Mouse (Mus musculus) forebrain, embryonic 14.5 days (tissue): ENCODE measurements around the gene Spi1. TPM values are rescaled to one million over a fixed set of nuclear protein-coding genes. Genes with fewer than 3 reads are reported as not detected.

ENCODE experiments used
- ATAC-seq: fragments of 200-750 bp; cut with Nextera tagmentation; 2 replicates; pipeline ENCODE4 v1.8.0; 2017; ENCODE audit warnings: mild to moderate bottlenecking, moderate library complexity
- DNase-seq: peaks from one replicate; pipeline ENCODE4 v3.0.0-alpha.2; 2015; ENCODE audit warnings: low spot score
- H3K27ac ChIP-seq: fragments of 300-500 bp; sonication (generic); 2 replicates; pipeline ENCODE4 v1.5.1; 2014; ENCODE audit warnings: low read depth, mild to moderate bottlenecking, control low read depth, low read length, moderate library complexity
- H3K27me3 ChIP-seq: fragments of 300-500 bp; sonication (generic); replicated peaks from 2 replicates; pipeline ENCODE4 v1.6.1; 2014; ENCODE audit warnings: low read length, control low read depth, mixed read lengths; ENCODE audit not compliant: control insufficient read depth, insufficient read depth
- H3K36me3 ChIP-seq: fragments of 300-500 bp; sonication (generic); 2 replicates; pipeline ENCODE4 v1.6.1; 2014; ENCODE audit warnings: low read length, control low read depth; ENCODE audit not compliant: control insufficient read depth, insufficient read depth
- H3K4me1 ChIP-seq: fragments of 300-500 bp; sonication (generic); 2 replicates; pipeline ENCODE4 v1.6.1; 2014; ENCODE audit warnings: antibody characterized with exemption, low read length, control low read depth; ENCODE audit not compliant: control insufficient read depth, insufficient read depth
- H3K4me2 ChIP-seq: fragments of 300-500 bp; sonication (generic); 2 replicates; pipeline ENCODE4 v1.6.1; 2014; ENCODE audit warnings: mild to moderate bottlenecking, control low read depth, low read length
- H3K4me3 ChIP-seq: fragments of 300-500 bp; sonication (generic); 2 replicates; pipeline ENCODE4 v1.5.1; 2014; ENCODE audit warnings: low read depth, low read length, control low read depth
- H3K9ac ChIP-seq: fragments of 300-500 bp; sonication (generic); 2 replicates; pipeline ENCODE4 v1.6.1; 2014; ENCODE audit warnings: mild to moderate bottlenecking, low read length, control low read depth, moderate library complexity
- H3K9me3 ChIP-seq: fragments of 300-500 bp; sonication (generic); replicated peaks from 2 replicates; pipeline ENCODE4 v1.6.1; 2016; ENCODE audit warnings: low read length, control low read depth, mixed read lengths; ENCODE audit not compliant: control insufficient read depth
- WGBS: fragments of 180-500 bp; shearing (Covaris S2); extraction: QIAGEN DNeasy Blood & Tissue Kit; methylation state at CpG from one replicate; pipeline ENCODE4 v1.1.7; 2014; 5-methylcytosine and 5-hydroxymethylcytosine counted together
- polyA plus RNA-seq: library from polyadenylated mRNA; unstranded; fragments of >200 nt; fragmentation: Nextera tagmentation; extraction: Ambion mirVana; gene quantifications from 2 replicates; pipeline ENCODE4 v1.2.1, GENCODE M21; 2014

The Spi1 gene
- polyA plus RNA-seq, 1 experiment from 2014 or later, result 2.9 TPM

DNA sequence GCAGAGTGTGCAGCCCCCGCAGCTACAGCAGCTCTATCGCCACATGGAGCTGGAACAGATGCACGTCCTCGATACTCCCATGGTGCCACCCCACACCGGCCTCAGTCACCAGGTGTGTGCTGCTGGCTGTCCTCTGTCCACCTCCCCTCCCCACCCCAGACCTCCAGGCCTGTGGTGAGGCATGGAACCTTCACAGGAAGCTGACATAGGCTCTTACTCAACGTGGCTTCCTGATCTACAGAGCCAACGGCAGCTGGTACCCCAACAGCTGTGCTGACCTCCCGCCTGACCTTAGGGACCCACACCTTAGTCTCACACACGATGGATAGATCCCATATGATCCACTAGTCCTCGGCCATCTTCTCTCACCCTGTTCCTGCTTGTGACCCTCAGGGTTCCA is 31.1 kb downstream of the Spi1 start:
- Histone ChIP-seq H3K4me1 (peaks cover 4% of the 10 kb centered on the region; the same call in 1 of the 2 replicates), H3K4me2 (no peak overlapping the region), H3K9me3 (no peaks in the 10 kb centered on the region), H3K9ac (no peak overlapping the region), H3K4me3 (no peak overlapping the region), H3K36me3 (no peaks in the 10 kb centered on the region), H3K27me3 (no peaks in the 10 kb centered on the region), H3K27ac (no peak overlapping the region)
- DNase-seq (no peak), ATAC-seq (no peak)
- 81% methylated on average over 10 of the region's 10 CpGs for WGBS

DNA sequence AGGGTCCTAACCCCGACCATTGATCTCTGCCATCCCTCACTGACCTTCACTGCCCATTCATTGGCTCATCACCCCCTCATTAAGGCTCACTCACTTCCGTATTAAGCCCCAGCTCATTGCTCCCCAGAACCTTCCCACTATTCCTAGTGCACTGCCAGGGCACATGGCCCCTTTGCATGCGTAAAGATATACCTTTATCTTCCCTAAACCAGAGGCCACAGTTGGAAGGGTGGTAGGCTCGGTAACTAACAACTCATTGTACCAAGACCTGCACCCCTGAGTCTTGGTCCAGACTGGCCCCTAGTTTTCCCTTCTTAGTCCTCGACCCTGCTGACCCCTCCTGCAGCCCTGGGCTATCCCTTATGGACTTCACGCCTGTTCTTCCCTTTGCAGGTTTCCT is 31.7 kb downstream of the Spi1 start:
- Histone ChIP-seq H3K4me3 (no peak overlapping the region), H3K4me2 (no peak overlapping the region), H3K9ac (no peak overlapping the region), H3K27me3 (no peaks in the 10 kb centered on the region), H3K36me3 (no peaks in the 10 kb centered on the region), H3K9me3 (no peaks in the 10 kb centered on the region), H3K4me1 (peaks cover 4% of the 10 kb centered on the region; the same call in 1 of the 2 replicates), H3K27ac (no peak overlapping the region)
- no peak for DNase-seq
- 74% methylated on average over 6 of the region's 6 CpGs for WGBS
- ATAC-seq, result no peak

DNA sequence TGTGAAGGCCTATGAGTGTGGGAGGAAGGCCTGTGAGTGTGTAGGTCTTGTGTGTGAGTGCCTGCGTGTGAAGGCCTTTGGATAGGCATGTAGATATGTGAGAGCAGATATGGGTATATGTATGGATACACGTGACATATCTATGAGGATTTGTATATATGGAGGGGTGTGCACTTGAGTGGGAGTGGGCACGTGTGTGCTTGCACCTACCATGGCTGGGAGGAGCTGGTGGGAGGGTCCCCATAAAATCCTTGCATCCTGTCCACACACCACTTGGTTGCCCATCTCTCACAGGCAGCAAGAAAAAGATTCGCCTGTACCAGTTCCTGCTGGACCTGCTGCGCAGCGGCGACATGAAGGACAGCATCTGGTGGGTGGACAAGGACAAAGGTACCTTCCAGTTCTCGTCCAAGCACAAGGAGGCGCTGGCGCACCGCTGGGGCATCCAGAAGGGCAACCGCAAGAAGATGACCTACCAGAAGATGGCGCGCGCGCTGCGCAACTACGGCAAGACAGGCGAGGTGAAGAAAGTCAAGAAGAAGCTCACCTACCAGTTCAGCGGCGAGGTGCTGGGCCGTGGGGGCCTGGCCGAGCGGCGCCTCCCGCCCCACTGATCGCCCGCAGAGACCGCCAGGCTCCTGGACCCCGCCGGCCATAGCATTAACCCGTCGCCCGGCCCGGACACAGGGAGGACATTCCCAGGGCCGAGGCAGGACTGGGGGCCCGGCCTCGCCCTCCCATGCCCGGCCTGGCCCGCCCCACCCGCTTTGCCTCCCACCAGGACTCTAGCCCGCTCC is 32.8 kb downstream of the Spi1 start:
- Histone ChIP-seq H3K4me1 (peaks cover 4% of the 10 kb centered on the region; the same call in 1 of the 2 replicates), H3K27ac (no peak overlapping the region), H3K9me3 (no peaks in the 10 kb centered on the region), H3K27me3 (no peaks in the 10 kb centered on the region), H3K9ac (peak overlapping the region; percentile 47; the same call in 1 of the 2 replicates), H3K4me3 (peak overlapping the region; percentile 23), H3K36me3 (no peaks in the 10 kb centered on the region), H3K4me2 (peak overlapping the region; percentile 61)
- DNase-seq, result peak; percentile 87
- WGBS, result 6% methylated on average over 42 of the region's 42 CpGs
- ATAC-seq, result peak; percentile 80

DNA sequence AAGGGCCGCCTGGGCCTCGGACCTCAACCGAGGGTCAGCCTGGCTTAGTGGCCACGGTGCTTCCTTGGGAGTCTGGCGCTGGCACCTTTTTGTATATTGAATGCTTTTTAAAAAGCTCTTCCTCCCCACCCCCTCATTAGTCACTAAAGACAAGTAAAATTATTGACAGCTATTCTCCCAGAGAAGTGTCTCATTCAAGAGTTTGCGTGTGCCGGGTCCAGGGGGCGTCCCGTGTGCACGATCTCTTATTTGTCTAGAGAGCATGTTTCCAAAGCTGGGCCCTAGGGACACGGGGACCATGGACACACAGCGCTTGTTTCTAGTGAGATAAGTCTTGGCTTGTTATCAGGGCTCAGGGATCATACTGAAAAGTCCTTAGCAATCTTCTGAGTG is 33.4 kb downstream of the Spi1 start:
- H3K27me3 ChIP-seq, result no peaks in the 10 kb centered on the region
- WGBS, result 32% methylated on average over 12 of the region's 12 CpGs
- H3K9ac ChIP-seq, result peak overlapping the region; percentile 47; the same call in 1 of the 2 replicates
- no peaks in the 10 kb centered on the region for H3K36me3 ChIP-seq
- no peak overlapping the region for H3K27ac ChIP-seq
- no peak for DNase-seq
- H3K4me1 ChIP-seq, result peaks cover 4% of the 10 kb centered on the region; the same call in 1 of the 2 replicates
- peak overlapping the region; percentile 23 for H3K4me3 ChIP-seq
- peak overlapping the region; percentile 61 for H3K4me2 ChIP-seq
- ATAC-seq, result no peak
- H3K9me3 ChIP-seq, result no peaks in the 10 kb centered on the region

DNA sequence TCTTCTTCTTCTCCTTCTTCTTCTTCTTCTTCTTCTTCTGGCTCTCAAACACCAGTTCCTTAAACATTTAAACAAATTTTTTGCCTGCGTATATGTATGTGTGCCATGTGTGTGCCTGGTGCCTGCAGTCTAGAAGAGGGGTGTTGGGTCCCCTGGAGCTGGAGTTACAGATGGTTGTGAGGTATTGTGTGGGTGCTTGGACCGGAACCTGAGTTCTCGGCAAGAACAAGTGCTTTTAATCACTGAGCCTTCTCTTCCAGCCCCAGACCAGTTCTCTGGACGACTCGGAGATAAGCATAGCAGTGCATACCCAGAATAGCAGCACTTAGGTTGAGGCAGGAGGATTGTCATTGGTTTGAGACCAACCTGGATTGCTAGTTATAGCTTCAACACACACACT is 34.7 kb downstream of the Spi1 start:
- DNase-seq, result no peak

DNA sequence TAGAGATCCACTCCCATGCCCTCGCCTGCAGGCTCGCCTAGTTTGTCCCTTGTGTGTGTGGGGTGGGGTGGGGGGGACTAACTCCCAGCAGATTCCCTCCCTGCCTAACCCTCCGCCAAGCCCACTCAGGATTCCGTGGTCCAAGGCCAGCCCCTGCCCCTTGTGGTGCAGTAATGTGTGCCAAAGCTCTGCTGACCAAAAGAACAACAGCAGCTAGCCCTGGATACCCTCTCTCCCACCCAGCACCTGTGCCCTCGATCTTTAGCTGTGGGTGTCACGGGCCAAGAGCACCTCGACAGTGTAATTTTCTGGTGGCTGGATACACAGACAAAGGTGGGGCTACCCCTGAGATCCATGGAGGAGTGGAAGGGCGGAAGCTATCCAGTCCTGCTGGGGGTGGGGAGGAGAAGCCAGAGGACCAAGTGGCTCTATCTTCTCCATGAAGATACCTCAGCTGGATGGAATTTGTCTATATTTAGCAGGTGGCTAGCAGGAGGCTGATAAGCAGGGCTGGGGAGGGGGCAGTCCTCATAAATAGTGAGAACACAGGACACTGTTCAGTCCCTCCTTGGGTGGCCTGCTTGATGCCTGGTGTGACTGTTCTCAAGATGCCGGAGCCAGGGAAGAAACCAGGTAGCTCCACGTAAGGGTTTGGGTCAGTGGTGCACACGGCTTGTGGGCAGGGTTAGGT is 35.5 kb downstream of the Spi1 start, which contains the start of gene Mybpc3:
TSS of gene Mybpc3 (plus strand) at position 560 of the 691 bp plus-strand sequence.
- Histone ChIP-seq H3K4me1 (peaks cover 4% of the 10 kb centered on the region; the same call in 1 of the 2 replicates), H3K4me2 (no peak within 1 kb of the TSS), H3K27ac (no peak within 1 kb of the TSS), H3K9me3 (no peaks in the 10 kb centered on the region), H3K9ac (no peak within 1 kb of the TSS), H3K36me3 (no peaks in the 10 kb centered on the region), H3K4me3 (no peak within 1 kb of the TSS), H3K27me3 (no peaks in the 10 kb centered on the region)
- DNase-seq, result no peak
- no peak for ATAC-seq
- WGBS, result 80% methylated on average over 11 of the region's 11 CpGs

More for the DNA sequence above, 34.7 kb downstream of the Spi1 start:
- no peak for ATAC-seq
- 94% methylated on average over 5 of the region's 5 CpGs for WGBS
- Histone ChIP-seq H3K27ac (no peak overlapping the region), H3K4me3 (no peak overlapping the region), H3K9ac (no peak overlapping the region), H3K4me2 (no peak overlapping the region), H3K36me3 (no peaks in the 10 kb centered on the region), H3K9me3 (no peaks in the 10 kb centered on the region), H3K27me3 (no peaks in the 10 kb centered on the region), H3K4me1 (peaks cover 4% of the 10 kb centered on the region; the same call in 1 of the 2 replicates)

DNA sequence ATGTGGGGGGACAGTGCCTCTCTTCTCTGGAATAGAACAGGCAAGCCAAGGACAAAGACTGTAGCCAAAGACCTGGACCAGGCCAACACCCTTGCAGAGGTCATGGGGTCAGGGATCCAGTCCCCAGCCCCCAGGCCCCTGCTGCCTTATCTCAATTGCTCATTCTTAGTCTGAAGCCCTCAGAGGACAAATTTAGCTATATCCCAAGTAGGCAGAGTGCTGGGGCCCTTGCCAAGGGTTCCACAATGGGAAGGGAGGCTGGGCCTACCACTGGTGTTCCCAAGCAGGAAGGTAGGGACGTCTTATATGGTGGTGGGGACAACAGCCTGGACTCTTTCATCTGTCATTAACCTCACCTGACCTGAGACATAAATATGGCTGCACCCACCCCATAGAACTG is 36.5 kb downstream of the Spi1 start:
- Histone ChIP-seq H3K27me3 (no peaks in the 10 kb centered on the region), H3K9me3 (no peaks in the 10 kb centered on the region), H3K4me1 (peaks cover 4% of the 10 kb centered on the region; the same call in 1 of the 2 replicates), H3K4me3 (no peak overlapping the region), H3K36me3 (no peaks in the 10 kb centered on the region), H3K9ac (no peak overlapping the region), H3K27ac (no peak overlapping the region), H3K4me2 (no peak overlapping the region)
- no peak for ATAC-seq
- DNase-seq, result no peak
- 89% methylated on average over 1 of the region's 1 CpGs for WGBS

DNA sequence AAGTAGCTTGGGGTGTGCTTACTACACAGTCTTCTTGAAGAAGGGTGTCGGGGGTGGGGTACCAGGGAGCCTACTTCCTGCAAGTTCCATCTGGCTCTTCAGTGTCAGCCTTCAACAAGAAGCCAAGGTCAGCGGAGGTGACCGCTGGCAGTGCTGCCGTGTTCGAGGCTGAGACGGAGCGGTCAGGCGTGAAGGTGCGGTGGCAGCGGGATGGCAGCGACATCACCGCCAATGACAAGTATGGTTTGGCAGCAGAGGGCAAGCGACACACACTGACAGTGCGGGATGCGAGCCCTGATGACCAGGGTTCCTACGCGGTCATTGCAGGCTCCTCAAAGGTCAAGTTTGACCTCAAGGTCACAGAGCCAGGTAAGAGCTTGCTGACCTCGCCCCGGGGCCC is 36.9 kb downstream of the Spi1 start:
- H3K4me3 ChIP-seq, result no peak overlapping the region

DNA sequence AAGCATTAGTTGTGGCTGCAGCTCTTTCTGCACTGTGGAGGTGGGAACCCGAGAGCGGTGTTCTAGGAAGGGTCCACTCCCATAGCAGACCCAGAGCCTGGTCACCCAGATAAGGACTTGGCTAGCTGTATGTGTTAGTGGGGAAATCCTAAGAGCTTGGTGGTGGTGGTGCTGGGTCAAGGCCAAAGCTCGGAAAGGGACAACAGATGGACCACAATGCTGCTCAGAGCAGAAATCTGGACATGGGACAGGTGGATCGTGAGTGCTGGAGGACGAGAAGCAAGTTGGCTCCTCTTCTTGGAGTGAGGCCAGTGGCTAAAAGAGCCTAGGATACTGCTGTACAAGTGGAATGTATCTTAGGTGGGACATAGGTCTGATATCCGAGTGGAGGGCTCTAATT is 37.4 kb downstream of the Spi1 start:
- Histone ChIP-seq H3K27me3 (no peaks in the 10 kb centered on the region), H3K4me2 (no peak overlapping the region), H3K9me3 (no peaks in the 10 kb centered on the region), H3K36me3 (no peaks in the 10 kb centered on the region), H3K27ac (no peak overlapping the region), H3K4me3 (no peak overlapping the region), H3K4me1 (peaks cover 4% of the 10 kb centered on the region; the same call in 1 of the 2 replicates), H3K9ac (no peak overlapping the region)
- DNase-seq (no peak), ATAC-seq (no peak)
- 83% methylated on average over 6 of the region's 6 CpGs for WGBS

More for the DNA sequence above, 36.9 kb downstream of the Spi1 start:
- Histone ChIP-seq H3K27me3 (no peaks in the 10 kb centered on the region), H3K4me2 (no peak overlapping the region), H3K9ac (no peak overlapping the region), H3K9me3 (no peaks in the 10 kb centered on the region), H3K36me3 (no peaks in the 10 kb centered on the region), H3K4me1 (peaks cover 4% of the 10 kb centered on the region; the same call in 1 of the 2 replicates), H3K27ac (no peak overlapping the region)
- ATAC-seq (no peak), DNase-seq (no peak)
- WGBS, result 91% methylated on average over 19 of the region's 19 CpGs
